Mouse (Mus musculus): ENCODE data around the gene Dgkh. TPM values are rescaled to one million over a fixed set of nuclear protein-coding genes. Genes with fewer than 3 reads are reported as not detected.

The Dgkh gene
- polyA plus RNA-seq, 1 experiment = 6.2 TPM

GRCm38 (mm10) chr14:78649525-78650274 is 82.9 kb downstream of the Dgkh start:
- peak overlapping the region; percentile 30 for H3K4me3 ChIP-seq (replicated peaks; ENCODE audit: extremely low read depth, low read depth, low read length)
- TF ChIP-seq POLR2A (IDR thresholded peaks at IDR 0.05; ENCODE audit: borderline replicate concordance, extremely low read depth, low read depth, low read length) (no peak), CTCF (IDR thresholded peaks at IDR 0.05; ENCODE audit: insufficient read depth, low read length) (no peak)

GRCm38 (mm10) chr14:78645622-78646021 is 87.0 kb downstream of the Dgkh start:
- H3K4me3 ChIP-seq (replicated peaks; ENCODE audit: extremely low read depth, low read depth, low read length) = no peak overlapping the region
- WGBS = 46% methylated on average over 3 of the region's 3 CpGs

More at GRCm38 (mm10) chr14:78649525-78650274, 82.9 kb downstream of the Dgkh start:
- WGBS = 76% methylated on average over 21 of the region's 21 CpGs
- 0 out of 2 replicates have a peak, but pooled peaks cover 3% of the 10 kb centered on the region for H3K4me1 ChIP-seq (ENCODE audit: control insufficient read depth, insufficient read depth, low read length)
- no peak for DNase-seq

GRCm38 (mm10) chr14:78641314-78641713 is 91.3 kb downstream of the Dgkh start:
- TF ChIP-seq POLR2A (IDR thresholded peaks at IDR 0.05; ENCODE audit: borderline replicate concordance, extremely low read depth, low read depth, low read length) (no peak), CTCF (IDR thresholded peaks at IDR 0.05; ENCODE audit: insufficient read depth, low read length) (no peak)
- WGBS = 70% methylated on average over 7 of the region's 7 CpGs
- Histone ChIP-seq H3K4me3 (replicated peaks; ENCODE audit: extremely low read depth, low read depth, low read length) (no peak overlapping the region), H3K4me1 (ENCODE audit: control insufficient read depth, insufficient read depth, low read length) (peaks cover 3% of the 10 kb centered on the region; the same call in 1 of the 2 replicates)
- no peak for DNase-seq

More at GRCm38 (mm10) chr14:78645622-78646021, 87.0 kb downstream of the Dgkh start:
- no peak for DNase-seq
- TF ChIP-seq POLR2A (IDR thresholded peaks at IDR 0.05; ENCODE audit: borderline replicate concordance, extremely low read depth, low read depth, low read length) (no peak), CTCF (IDR thresholded peaks at IDR 0.05; ENCODE audit: insufficient read depth, low read length) (no peak)
- H3K4me1 ChIP-seq (ENCODE audit: control insufficient read depth, insufficient read depth, low read length) = 0 out of 2 replicates have a peak, but pooled peaks cover 3% of the 10 kb centered on the region

GRCm38 (mm10) chr14:78639691-78640090 is 92.9 kb downstream of the Dgkh start:
- Histone ChIP-seq H3K4me3 (replicated peaks; ENCODE audit: extremely low read depth, low read depth, low read length) (no peak overlapping the region), H3K4me1 (ENCODE audit: control insufficient read depth, insufficient read depth, low read length) (no peaks in the 10 kb centered on the region; the same call in 1 of the 2 replicates)
- TF ChIP-seq CTCF (IDR thresholded peaks at IDR 0.05; ENCODE audit: insufficient read depth, low read length) = no peak
- no peak for TF ChIP-seq POLR2A (IDR thresholded peaks at IDR 0.05; ENCODE audit: borderline replicate concordance, extremely low read depth, low read depth, low read length)
- no peak for DNase-seq
- WGBS = 43% methylated on average over 5 of the region's 5 CpGs

- TF ChIP-seq CTCF (IDR thresholded peaks at IDR 0.05; ENCODE audit: insufficient read depth, low read length) = no peak
- no peak for TF ChIP-seq POLR2A (IDR thresholded peaks at IDR 0.05; ENCODE audit: borderline replicate concordance, extremely low read depth, low read depth, low read length)
- no peak overlapping the region for H3K4me3 ChIP-seq (replicated peaks; ENCODE audit: extremely low read depth, low read depth, low read length)
- no peak for DNase-seq
- 70% methylated on average over 14 of the region's 14 CpGs for WGBS
- H3K4me1 ChIP-seq (ENCODE audit: control insufficient read depth, insufficient read depth, low read length) = no peaks in the 10 kb centered on the region; the same call in 1 of the 2 replicates
These were observed 96.8 kb downstream of the Dgkh start for GRCm38 (mm10) chr14:78635612-78636400.

- DNase-seq = no peak
- 88% methylated on average over 6 of the region's 6 CpGs for WGBS
- H3K4me1 ChIP-seq (ENCODE audit: control insufficient read depth, insufficient read depth, low read length) = no peaks in the 10 kb centered on the region; the same call in 1 of the 2 replicates
- TF ChIP-seq CTCF (IDR thresholded peaks at IDR 0.05; ENCODE audit: insufficient read depth, low read length) (no peak), POLR2A (IDR thresholded peaks at IDR 0.05; ENCODE audit: borderline replicate concordance, extremely low read depth, low read depth, low read length) (no peak)
- no peak overlapping the region for H3K4me3 ChIP-seq (replicated peaks; ENCODE audit: extremely low read depth, low read depth, low read length)
These were observed 99.8 kb downstream of the Dgkh start for GRCm38 (mm10) chr14:78632747-78633146.

GRCm38 (mm10) chr14:78630923-78631875 is 101.4 kb downstream of the Dgkh start:
- TF ChIP-seq POLR2A (IDR thresholded peaks at IDR 0.05; ENCODE audit: borderline replicate concordance, extremely low read depth, low read depth, low read length) = no peak
- no peak for TF ChIP-seq CTCF (IDR thresholded peaks at IDR 0.05; ENCODE audit: insufficient read depth, low read length)
- no peaks in the 10 kb centered on the region; the same call in 1 of the 2 replicates for H3K4me1 ChIP-seq (ENCODE audit: control insufficient read depth, insufficient read depth, low read length)
- no peak for DNase-seq
- H3K4me3 ChIP-seq (replicated peaks; ENCODE audit: extremely low read depth, low read depth, low read length) = no peak overlapping the region
- WGBS = 89% methylated on average over 4 of the region's 4 CpGs

- H3K4me1 ChIP-seq (ENCODE audit: control insufficient read depth, insufficient read depth, low read length) = no peaks in the 10 kb centered on the region
- 80% methylated on average over 21 of the region's 21 CpGs for WGBS
- no peak overlapping the region for H3K4me3 ChIP-seq (replicated peaks; ENCODE audit: extremely low read depth, low read depth, low read length)
- TF ChIP-seq POLR2A (IDR thresholded peaks at IDR 0.05; ENCODE audit: borderline replicate concordance, extremely low read depth, low read depth, low read length) (no peak), CTCF (IDR thresholded peaks at IDR 0.05; ENCODE audit: insufficient read depth, low read length) (peak; percentile 15; the same call in 1 of the 2 replicates)
- DNase-seq = peak; percentile 22
These were observed 104.9 kb downstream of the Dgkh start for GRCm38 (mm10) chr14:78627516-78628275.

Measured in lung, adult 2 months (tissue).